Comparison of ENCODE assay signal across 17 mouse cellular contexts in genomic region chr8:76478966-76479365, GRCm38 (mm10).
A peak's percentile ranks its signal among the peaks of the same experiment; 100 is the strongest.
DNase-seq lines count a peak whose midpoint lies in the region; TF ChIP-seq lines count a peak whose summit lies in the region.
"Had no signal": no experiment of that assay in that cellular context is flagged by ENCODE, and none has a peak within 500 bp of the region (broad histone marks: within the 10 kb centered on the region; RNA-seq: fewer than 3 reads in every experiment).

No protein-coding gene starts in this region.

- TF ChIP-seq CTCF in gastrocnemius, adult 2 months (IDR thresholded peaks at IDR 0.05), result peak; percentile 7; the same call in 1 of the 2 replicates
- peak; percentile 51; the same call in 1 of the 2 replicates for TF ChIP-seq CTCF in small intestine, adult 2 months (IDR thresholded peaks at IDR 0.05; ENCODE audit: extremely low read depth, insufficient read length, insufficient replicate concordance, low read depth, low read length)

- no peak overlapping the region for H3K4me3 ChIP-seq in gastrocnemius, adult 2 months
- no peak overlapping the region for H3K4me3 ChIP-seq in small intestine, adult 2 months (ENCODE audit: low read depth, low read length)
- H3K4me3 ChIP-seq: hindbrain, embryonic 13.5 days had no signal

- 37% methylated on average over 4 of the region's 4 CpGs for WGBS in small intestine, adult 2 months

- intact Hi-C loops in gastrocnemius, adult 2 months (cut with DNase I), result no loop called here

- no peaks in the 10 kb centered on the region for H3K36me3 ChIP-seq in small intestine, adult 2 months (ENCODE audit: control insufficient read depth, insufficient read depth, low read length)
- H3K36me3 ChIP-seq: hindbrain, embryonic 13.5 days had no signal

- no peak for DNase-seq in gastrocnemius, adult 2 months
- DNase-seq in gastrocnemius, adult 18-20 months (ENCODE audit: low spot score), result no peak
- DNase-seq in right cerebral cortex, postnatal 10 days (ENCODE audit: low spot score in 2 of 2), result peak; percentile 23 to 34
- no peak for DNase-seq in right cerebral cortex, adult 2 months (ENCODE audit: low spot score in 2 of 2)
- no peak for DNase-seq in neural tube, embryonic 10.5 days (ENCODE audit: extremely low spot score, low spot score)
- DNase-seq in left cerebral cortex, adult 9 months (ENCODE audit: low spot score in 2 of 2), result no peak
- DNase-seq: adrenal gland, adult 2 months; adrenal gland, postnatal 25 days; cerebellum, adult 18-20 months; cerebellum, adult 9-11 months; forebrain, postnatal 0 days; gastrocnemius, postnatal 10 days; gastrocnemius, postnatal 36 days; heart, adult 11 months; kidney, adult 11 months had no signal

- no peak overlapping the region for H3K27ac ChIP-seq in gastrocnemius, adult 2 months
- H3K27ac ChIP-seq in small intestine, adult 2 months (ENCODE audit: insufficient read depth, low read depth, low read length), result no peak overlapping the region
- H3K27ac ChIP-seq: hindbrain, embryonic 13.5 days had no signal

- peaks cover 12% of the 10 kb centered on the region; the same call in 1 of the 2 replicates for H3K4me1 ChIP-seq in small intestine, adult 2 months (ENCODE audit: control insufficient read depth, insufficient read depth, insufficient read length, low read length)
- H3K4me1 ChIP-seq: hindbrain, embryonic 13.5 days had no signal

- no peaks in the 10 kb centered on the region for H3K27me3 ChIP-seq in small intestine, adult 2 months (ENCODE audit: control insufficient read depth, insufficient read depth, low read length)
- H3K27me3 ChIP-seq: hindbrain, embryonic 13.5 days had no signal

- TF ChIP-seq POLR2A in small intestine, adult 2 months (IDR thresholded peaks at IDR 0.05; ENCODE audit: low read depth, low read length), result no peak

Comparison
In these comparisons a context has a peak if more than half of its experiments do, and no peak if none do; other contexts are left out.
1. DNase-seq: peak in right cerebral cortex, postnatal 10 days (2 of 2); none in gastrocnemius, adult 2 months (single experiment), gastrocnemius, adult 18-20 months (single experiment), right cerebral cortex, adult 2 months (0 of 2), neural tube, embryonic 10.5 days (single experiment) and left cerebral cortex, adult 9 months (0 of 2).